Mouse (Mus musculus) hindbrain, embryonic 12.5 days (tissue): ENCODE measurements at regions not wholly inside any gene's neighbourhood (a gene's known extent, or its start where the extent isn't known, plus 50 kb on each side); places are given as distances from the start of the nearest gene placed in this dataset.

ENCODE experiments used
- ATAC-seq: fragments of 200-750 bp; cut with Nextera tagmentation; 2 replicates; pipeline ENCODE4 v1.8.0; 2017; ENCODE audit warnings: moderate TSS enrichment; ENCODE audit not compliant: low FRiP score
- H3K27ac ChIP-seq: fragments of 300-500 bp; sonication (generic); 2 replicates; pipeline ENCODE4 v1.5.1; 2016; ENCODE audit warnings: mild to moderate bottlenecking
- H3K27me3 ChIP-seq: fragments of 300-500 bp; sonication (generic); 2 replicates; pipeline ENCODE4 v1.6.1; 2016; ENCODE audit warnings: mild to moderate bottlenecking
- H3K36me3 ChIP-seq: fragments of 300-500 bp; sonication (generic); 2 replicates; pipeline ENCODE4 v1.6.1; 2016; ENCODE audit warnings: mild to moderate bottlenecking
- H3K4me1 ChIP-seq: fragments of 300-500 bp; sonication (generic); 2 replicates; pipeline ENCODE4 v1.6.1; 2016
- H3K4me2 ChIP-seq: fragments of 300-500 bp; sonication (generic); replicated peaks from 2 replicates; pipeline ENCODE4 v1.6.1; 2016; ENCODE audit warnings: mild to moderate bottlenecking
- H3K4me3 ChIP-seq: fragments of 300-500 bp; sonication (generic); 2 replicates; pipeline ENCODE4 v1.5.1; 2016; ENCODE audit warnings: mild to moderate bottlenecking
- H3K9ac ChIP-seq: fragments of 300-500 bp; sonication (generic); 2 replicates; pipeline ENCODE4 v1.6.1; 2016; ENCODE audit warnings: mild to moderate bottlenecking, moderate library complexity
- H3K9me3 ChIP-seq: fragments of 300-500 bp; sonication (generic); replicated peaks from 2 replicates; pipeline ENCODE4 v1.6.1; 2016; ENCODE audit warnings: mild to moderate bottlenecking
- WGBS: fragments of 180-500 bp; shearing (Covaris S2); methylation state at CpG from one replicate; pipeline ENCODE4 v1.1.7; 2016; 5-methylcytosine and 5-hydroxymethylcytosine counted together

- ATAC-seq, result peak; percentile 55
Observed at GRCm38 (mm10) chr8:27677143-27678106, 230.0 kb downstream of the Poteg start.

DNA sequence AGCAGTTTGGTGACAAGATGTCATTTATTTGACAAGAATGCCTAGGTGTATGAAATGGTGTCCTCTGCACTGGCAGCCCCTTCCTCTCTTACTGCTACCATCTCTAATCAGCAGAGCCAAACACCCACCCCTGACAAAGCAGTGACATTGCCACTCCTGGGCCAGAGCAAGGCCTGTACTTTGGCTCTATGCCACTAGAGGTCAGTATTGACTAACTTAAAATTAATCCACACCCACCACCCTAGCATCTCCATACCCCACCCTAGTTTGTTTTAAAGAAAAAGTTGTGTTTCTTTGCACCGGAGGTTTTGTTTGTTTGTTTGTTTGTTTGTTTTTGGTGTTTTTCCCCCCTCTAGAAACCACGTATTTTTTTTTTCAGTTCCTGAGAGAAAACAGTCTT, 231.7 kb downstream of the Poteg start:
- WGBS, result 3% methylated on average over 2 of the region's 2 CpGs
- Histone ChIP-seq H3K36me3 (no peaks in the 10 kb centered on the region), H3K4me2 (no peak overlapping the region), H3K4me1 (peaks cover 3% of the 10 kb centered on the region; the same call in 1 of the 2 replicates), H3K9me3 (no peaks in the 10 kb centered on the region), H3K27ac (no peak overlapping the region), H3K27me3 (no peaks in the 10 kb centered on the region), H3K4me3 (no peak overlapping the region), H3K9ac (no peak overlapping the region)
- ATAC-seq, result peak; percentile 78

More at GRCm38 (mm10) chr8:27677143-27678106, 230.0 kb downstream of the Poteg start:
- 34% methylated on average over 13 of the region's 13 CpGs for WGBS
- Histone ChIP-seq H3K9ac (no peak overlapping the region), H3K27ac (no peak overlapping the region), H3K4me2 (no peak overlapping the region), H3K27me3 (no peaks in the 10 kb centered on the region), H3K4me3 (no peak overlapping the region), H3K4me1 (peaks cover 3% of the 10 kb centered on the region; the same call in 1 of the 2 replicates), H3K9me3 (no peaks in the 10 kb centered on the region), H3K36me3 (no peaks in the 10 kb centered on the region)

GRCm38 (mm10) chr8:27721988-27722387, 274.5 kb downstream of the Poteg start:
- no peaks in the 10 kb centered on the region for H3K4me1 ChIP-seq
- 54% methylated on average over 6 of the region's 6 CpGs for WGBS
- no peaks in the 10 kb centered on the region for H3K27me3 ChIP-seq
- no peak overlapping the region for H3K9ac ChIP-seq
- no peak for ATAC-seq
- no peak overlapping the region for H3K27ac ChIP-seq
- no peaks in the 10 kb centered on the region for H3K36me3 ChIP-seq
- H3K9me3 ChIP-seq, result no peaks in the 10 kb centered on the region
- H3K4me3 ChIP-seq, result no peak overlapping the region
- H3K4me2 ChIP-seq, result no peak overlapping the region

DNA sequence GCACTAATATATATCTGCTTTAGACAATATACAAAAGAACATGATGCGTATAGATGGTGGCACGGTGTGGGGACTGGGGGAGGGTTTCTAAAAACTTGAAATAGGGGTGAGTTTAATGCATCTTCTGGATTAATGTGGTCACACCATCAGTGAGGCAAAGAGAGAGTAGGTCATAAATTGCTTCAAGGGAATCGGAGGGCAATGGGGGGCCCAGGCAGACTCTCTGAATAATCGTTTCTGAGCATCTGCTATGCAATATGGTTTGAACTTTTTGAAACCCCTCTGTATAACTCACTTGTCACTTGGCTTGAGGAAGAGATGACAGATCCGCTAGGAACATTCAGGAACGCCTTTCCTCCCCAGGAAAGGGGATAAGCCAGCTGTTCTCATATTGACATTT, 322.8 kb downstream of the Poteg start:
- H3K27me3 ChIP-seq, result no peaks in the 10 kb centered on the region
- no peak overlapping the region for H3K4me3 ChIP-seq
- ATAC-seq, result no peak
- peaks cover 7% of the 10 kb centered on the region; the same call in 1 of the 2 replicates for H3K4me1 ChIP-seq
- H3K9ac ChIP-seq, result no peak overlapping the region
- no peaks in the 10 kb centered on the region for H3K36me3 ChIP-seq
- no peak overlapping the region for H3K4me2 ChIP-seq
- no peak overlapping the region for H3K27ac ChIP-seq
- 59% methylated on average over 6 of the region's 6 CpGs for WGBS
- H3K9me3 ChIP-seq, result no peaks in the 10 kb centered on the region

DNA sequence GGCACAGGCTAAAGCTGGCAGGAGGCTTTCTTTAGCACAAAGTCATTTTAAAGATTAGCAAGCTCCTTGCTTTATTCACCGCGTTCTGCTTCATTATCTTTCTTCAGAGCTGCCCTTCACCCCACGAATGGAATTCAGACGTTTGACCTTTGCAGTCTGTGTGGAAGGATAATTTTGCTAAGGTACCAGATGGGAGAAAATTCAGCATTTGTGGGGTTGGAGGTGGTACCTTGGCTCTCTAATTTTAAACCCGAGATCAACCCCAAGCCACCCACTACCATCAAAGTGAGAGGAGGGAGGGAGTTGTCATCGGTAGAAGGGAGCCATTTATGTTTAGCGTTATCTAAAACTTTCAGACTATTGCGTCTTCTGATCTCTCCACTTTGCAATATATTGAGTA, 323.3 kb downstream of the Poteg start:
- no peak for ATAC-seq
- Histone ChIP-seq H3K27ac (no peak overlapping the region), H3K36me3 (no peaks in the 10 kb centered on the region), H3K9me3 (no peaks in the 10 kb centered on the region), H3K4me3 (no peak overlapping the region), H3K9ac (no peak overlapping the region), H3K4me2 (no peak overlapping the region), H3K4me1 (peaks cover 7% of the 10 kb centered on the region; the same call in 1 of the 2 replicates), H3K27me3 (no peaks in the 10 kb centered on the region)
- WGBS, result 38% methylated on average over 8 of the region's 8 CpGs

- no peaks in the 10 kb centered on the region for H3K36me3 ChIP-seq
- H3K4me1 ChIP-seq, result peaks cover 7% of the 10 kb centered on the region; the same call in 1 of the 2 replicates
- no peaks in the 10 kb centered on the region for H3K9me3 ChIP-seq
Observed at GRCm38 (mm10) chr8:27771250-27771649, 323.8 kb downstream of the Poteg start.

DNA sequence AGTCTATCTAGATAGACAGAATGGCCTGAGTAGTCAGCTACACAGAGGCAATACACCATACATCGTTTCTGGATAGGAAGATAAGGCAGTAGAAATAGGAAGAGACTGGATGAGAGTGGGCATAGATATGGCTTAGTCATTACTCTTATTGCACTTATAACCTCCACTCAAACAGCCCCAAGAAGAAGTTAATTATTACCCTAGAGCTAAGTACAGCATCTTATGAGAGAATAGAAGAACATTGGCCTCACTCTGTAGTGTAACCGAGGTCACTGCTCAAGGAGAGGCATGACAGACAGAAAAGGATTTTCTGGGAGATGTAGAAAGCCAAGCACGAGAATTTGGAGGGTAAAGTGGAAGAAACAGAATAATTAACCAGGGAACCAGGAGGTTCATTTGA, 331.5 kb downstream of the Poteg start:
- no peaks in the 10 kb centered on the region for H3K27me3 ChIP-seq
- no peak overlapping the region for H3K9ac ChIP-seq
- 74% methylated on average over 3 of the region's 3 CpGs for WGBS
- H3K4me1 ChIP-seq, result no peaks in the 10 kb centered on the region
- no peaks in the 10 kb centered on the region for H3K9me3 ChIP-seq
- ATAC-seq, result no peak
- no peak overlapping the region for H3K4me2 ChIP-seq
- H3K36me3 ChIP-seq, result no peaks in the 10 kb centered on the region
- H3K4me3 ChIP-seq, result no peak overlapping the region
- no peak overlapping the region for H3K27ac ChIP-seq

More at GRCm38 (mm10) chr8:27771250-27771649, 323.8 kb downstream of the Poteg start:
- H3K27ac ChIP-seq, result no peak overlapping the region
- H3K4me3 ChIP-seq, result no peak overlapping the region
- no peaks in the 10 kb centered on the region for H3K27me3 ChIP-seq
- no peak overlapping the region for H3K4me2 ChIP-seq
- no peak overlapping the region for H3K9ac ChIP-seq
- no peak for ATAC-seq
